Mouse (Mus musculus): ENCODE measurements at regions not wholly inside any gene's neighbourhood (a gene's known extent, or its start where the extent isn't known, plus 50 kb on each side); places are given as distances from the start of the nearest gene placed in this dataset.

- intact Hi-C loops (cut with DNase I): no loop called here
Measured at GRCm38 (mm10) chr6:67087393-67087792, 50.1 kb upstream of the Gadd45a start.

All from adrenal gland (tissue).